Mouse (Mus musculus): ENCODE data around the gene Nfkbil1. TPM values are rescaled to one million over a fixed set of nuclear protein-coding genes. Genes with fewer than 3 reads are reported as not detected.

The Nfkbil1 gene
- total and polyA plus RNA-seq, 3 experiments, result 15.2 to 25.9 (median 22.0) TPM

GRCm38 (mm10) chr17:35254241-35255098, 18.9 kb upstream of the Nfkbil1 start:
- Histone ChIP-seq H3K4me3 (replicated peaks in 1 of 3; ENCODE audit: low read depth in 2 of 3, low read length in 2 of 3, poor library complexity in 1 of 3) (no peak overlapping the region), H3K79me2 (replicated peaks; ENCODE audit: control insufficient read depth, extremely low read depth, insufficient read depth, poor library complexity, severe bottlenecking) (no peaks in the 10 kb centered on the region), H3K27me3 (replicated peaks) (peaks cover 4% of the 10 kb centered on the region), H3K4me2 (ENCODE audit: insufficient read depth, low read depth, poor library complexity, severe bottlenecking) (no peak overlapping the region), H3K36me3 (replicated peaks in 1 of 2; ENCODE audit: control insufficient read depth in 1 of 2, insufficient read depth in 1 of 2, low read length in 1 of 2) (peaks cover 43 to 49% of the 10 kb centered on the region in 2 experiments), H3K4me1 (ENCODE audit: control insufficient read depth in 1 of 2, insufficient read depth in 2 of 2) (peaks cover 5 to 9% of the 10 kb centered on the region in 2 experiments), H3K27ac (ENCODE audit: insufficient read depth, low read depth) (no peak overlapping the region), H3K9me3 (replicated peaks; ENCODE audit: low read length) (no peaks in the 10 kb centered on the region), H3K9ac (ENCODE audit: insufficient read depth, low read depth) (no peak overlapping the region)
- DNase-seq (ENCODE audit: extremely low read depth), result peak; percentile 81
- TF ChIP-seq MAFK (IDR thresholded peaks at IDR 0.05; ENCODE audit: insufficient replicate concordance, low read length), result no peak
- peak; percentile 62 for TF ChIP-seq RAD21 (IDR thresholded peaks at IDR 0.05; ENCODE audit: low read depth, low read length)
- TF ChIP-seq POLR2A (IDR thresholded peaks at IDR 0.05; ENCODE audit: low read depth, low read length), result peak; percentile 26; the same call in 1 of the 2 replicates
- peak; percentile 94 to 97 for TF ChIP-seq CTCF (conservative IDR thresholded peaks at IDR 0.05 in 1 of 2, IDR thresholded peaks at IDR 0.05 in 1 of 2; ENCODE audit: low read depth in 2 of 2, low read length in 2 of 2)
- no peak for TF ChIP-seq PAX5 (IDR thresholded peaks at IDR 0.05; ENCODE audit: low read length)
- TF ChIP-seq POLR2AphosphoS2 (IDR thresholded peaks at IDR 0.05; ENCODE audit: low read depth, low read length), result peak; percentile 92
- peak; percentile 36; the same call in 1 of the 2 replicates for TF ChIP-seq MXI1 (IDR thresholded peaks at IDR 0.05; ENCODE audit: low read depth, low read length)
- TF ChIP-seq SMC3 (IDR thresholded peaks at IDR 0.05; ENCODE audit: low read depth, low read length), result peak; percentile 92
- peak; percentile 43; the same call in 1 of the 2 replicates for TF ChIP-seq BHLHE40 (IDR thresholded peaks at IDR 0.05; ENCODE audit: low read depth, low read length)
- in situ Hi-C loops (cut with MboI; ENCODE audit: low pct_ligation_motif_present, low pct_unique_long_range_greater_than_20kb, low sequenced_read_pairs) (loop anchor here (5.0 kb wide), 1 partner anchor 48 kb away; no protein-coding TSS in a partner anchor), dilution Hi-C loops (cut with MboI; ENCODE audit: extremely low pct_ligation_motif_present, extremely low pct_unique_long_range_greater_than_20kb, low sequenced_read_pairs) (no loop called here)

- H3K9me3 ChIP-seq (replicated peaks; ENCODE audit: low read length), result no peaks in the 10 kb centered on the region
- dilution Hi-C loops (cut with MboI; ENCODE audit: extremely low pct_ligation_motif_present, extremely low pct_unique_long_range_greater_than_20kb, low sequenced_read_pairs) (no loop called here), in situ Hi-C loops (cut with MboI; ENCODE audit: low pct_ligation_motif_present, low pct_unique_long_range_greater_than_20kb, low sequenced_read_pairs) (loop anchor here (5.0 kb wide), 1 partner anchor 49 kb away; no protein-coding TSS in a partner anchor)
- H3K4me3 ChIP-seq (replicated peaks in 1 of 3; ENCODE audit: low read depth in 2 of 3, low read length in 2 of 3, poor library complexity in 1 of 3), result no peak overlapping the region
- H3K36me3 ChIP-seq (replicated peaks in 1 of 2; ENCODE audit: control insufficient read depth in 1 of 2, insufficient read depth in 1 of 2, low read length in 1 of 2), result peaks cover 53 to 59% of the 10 kb centered on the region in 2 experiments
- peaks cover 11% of the 10 kb centered on the region for H3K27me3 ChIP-seq (replicated peaks)
- no peaks in the 10 kb centered on the region for H3K79me2 ChIP-seq (replicated peaks; ENCODE audit: control insufficient read depth, extremely low read depth, insufficient read depth, poor library complexity, severe bottlenecking)
- H3K27ac ChIP-seq (ENCODE audit: insufficient read depth, low read depth), result no peak overlapping the region
- no peak overlapping the region for H3K4me2 ChIP-seq (ENCODE audit: insufficient read depth, low read depth, poor library complexity, severe bottlenecking)
- DNase-seq (ENCODE audit: extremely low read depth), result no peak
- no peak overlapping the region for H3K9ac ChIP-seq (ENCODE audit: insufficient read depth, low read depth)
- TF ChIP-seq EP300 (IDR thresholded peaks at IDR 0.05; ENCODE audit: low read length), result no peak
- no peak for TF ChIP-seq ZMIZ1 (IDR thresholded peaks at IDR 0.05; ENCODE audit: low read depth, low read length)
- no peak for TF ChIP-seq IRF4 (IDR thresholded peaks at IDR 0.05; ENCODE audit: low read depth, low read length)
- no peak for TF ChIP-seq MYC (IDR thresholded peaks at IDR 0.05; ENCODE audit: low read depth, low read length)
- no peak for TF ChIP-seq MAX (IDR thresholded peaks at IDR 0.05; ENCODE audit: low read length)
- no peak for TF ChIP-seq KAT2A (IDR thresholded peaks at IDR 0.05; ENCODE audit: insufficient replicate concordance, low read length)
- no peak for TF ChIP-seq MEF2A (IDR thresholded peaks at IDR 0.05; ENCODE audit: borderline replicate concordance, low read depth, low read length)
- TF ChIP-seq SMC3 (IDR thresholded peaks at IDR 0.05; ENCODE audit: low read depth, low read length), result no peak
- no peak for TF ChIP-seq HCFC1 (IDR thresholded peaks at IDR 0.05; ENCODE audit: low read depth, low read length)
- TF ChIP-seq TCF12 (IDR thresholded peaks at IDR 0.05; ENCODE audit: low read depth, low read length), result no peak
- TF ChIP-seq RAD21 (IDR thresholded peaks at IDR 0.05; ENCODE audit: low read depth, low read length), result no peak
- no peak for TF ChIP-seq NRF1 (IDR thresholded peaks at IDR 0.05; ENCODE audit: low read depth, low read length)
- no peak for TF ChIP-seq CTCF (conservative IDR thresholded peaks at IDR 0.05 in 1 of 2, IDR thresholded peaks at IDR 0.05 in 1 of 2; ENCODE audit: low read depth in 2 of 2, low read length in 2 of 2)
- TF ChIP-seq PAX5 (IDR thresholded peaks at IDR 0.05; ENCODE audit: low read length), result no peak
- no peak for TF ChIP-seq ETS1 (conservative IDR thresholded peaks at IDR 0.05; ENCODE audit: low read depth, low read length)
- TF ChIP-seq ZC3H11A (IDR thresholded peaks at IDR 0.05; ENCODE audit: low read depth, low read length), result no peak
- no peak for TF ChIP-seq RCOR1 (conservative IDR thresholded peaks at IDR 0.05; ENCODE audit: low read depth, low read length)
- H3K4me1 ChIP-seq (ENCODE audit: control insufficient read depth in 1 of 2, insufficient read depth in 2 of 2), result peaks cover 3% of the 10 kb centered on the region in 2 experiments; a peak in 1 of 4 replicates
Measured at GRCm38 (mm10) chr17:35253293-35254093, 17.9 kb upstream of the Nfkbil1 start.
